ENCODE assay signal across 16 mouse cellular contexts in genomic region chr11:113892924-113893323, GRCm38 (mm10).
DNase-seq lines count a peak whose midpoint lies in the region; ATAC-seq and TF ChIP-seq lines count a peak whose summit lies in the region.
"Had no signal": no experiment of that assay in that cellular context is flagged by ENCODE, and none has a peak within 500 bp of the region (broad histone marks: within the 10 kb centered on the region; RNA-seq: fewer than 3 reads in every experiment).

No protein-coding gene starts in this region.

- TF ChIP-seq CTCF in hindbrain, postnatal 0 days (IDR thresholded peaks at IDR 0.05; ENCODE audit: low read depth) = no peak

- no peak overlapping the region for H3K4me3 ChIP-seq in hindbrain, postnatal 0 days (ENCODE audit: low read length)
- no peak overlapping the region for H3K4me3 ChIP-seq in hindbrain, embryonic 11.5 days (ENCODE audit: low read depth, low read length)
- H3K4me3 ChIP-seq in embryonic facial prominence, embryonic 13.5 days = no peak overlapping the region
- no peak overlapping the region for H3K4me3 ChIP-seq in stomach, embryonic 15.5 days (replicated peaks)
- H3K4me3 ChIP-seq: heart, embryonic 12.5 days; kidney, embryonic 15.5 days; liver, embryonic 15.5 days had no signal

- 71% methylated on average over 6 of the region's 6 CpGs for WGBS in hindbrain, postnatal 0 days
- 77% methylated on average over 6 of the region's 6 CpGs for WGBS in hindbrain, embryonic 11.5 days
- 65% methylated on average over 6 of the region's 6 CpGs for WGBS in embryonic facial prominence, embryonic 13.5 days
- 49% methylated on average over 6 of the region's 6 CpGs for WGBS in stomach, embryonic 15.5 days

- no peak overlapping the region for H3K27ac ChIP-seq in hindbrain, postnatal 0 days
- H3K27ac ChIP-seq in hindbrain, embryonic 11.5 days (ENCODE audit: low read depth, low read length) = no peak overlapping the region
- H3K27ac ChIP-seq in embryonic facial prominence, embryonic 13.5 days = peak overlapping the region; percentile 83
- no peak overlapping the region for H3K27ac ChIP-seq in stomach, embryonic 15.5 days
- H3K27ac ChIP-seq: hindbrain, embryonic 14.5 days; kidney, embryonic 15.5 days; liver, embryonic 15.5 days; macrophage had no signal

- ATAC-seq in hindbrain, postnatal 0 days = peak; percentile 52; the same call in 1 of the 2 replicates
- no peak for ATAC-seq in hindbrain, embryonic 11.5 days (ENCODE audit: low FRiP score)
- peak; percentile 68 for ATAC-seq in embryonic facial prominence, embryonic 13.5 days (ENCODE audit: insufficient number of reproducible peaks, insufficient read depth, low FRiP score, low TSS enrichment, low read depth)
- peak; percentile 41; the same call in 1 of the 2 replicates for ATAC-seq in stomach, embryonic 15.5 days (ENCODE audit: insufficient read depth, low FRiP score, low read depth)

- H3K4me2 ChIP-seq in hindbrain, postnatal 0 days (ENCODE audit: low read depth, low read length) = no peak overlapping the region
- no peak overlapping the region for H3K4me2 ChIP-seq in hindbrain, embryonic 11.5 days (replicated peaks; ENCODE audit: low read depth, low read length)
- no peak overlapping the region for H3K4me2 ChIP-seq in embryonic facial prominence, embryonic 13.5 days
- no peak overlapping the region for H3K4me2 ChIP-seq in stomach, embryonic 15.5 days
- H3K4me2 ChIP-seq: heart, embryonic 12.5 days; hindbrain, embryonic 14.5 days; kidney, embryonic 15.5 days; liver, embryonic 15.5 days had no signal

- no peak for DNase-seq in hindbrain, postnatal 0 days (ENCODE audit: low spot score)
- DNase-seq in hindbrain, embryonic 11.5 days (ENCODE audit: low spot score) = no peak
- peak; percentile 48 for DNase-seq in right cerebral cortex, postnatal 25 days
- DNase-seq in right cerebral cortex, postnatal 4 days = no peak
- DNase-seq in retina, embryonic 14.5 days (ENCODE audit: low spot score) = no peak
- DNase-seq in gastrocnemius, postnatal 10 days = no peak
- DNase-seq: adrenal gland, postnatal 10 days; cerebellum, adult 11-12 months; thymus, postnatal 14 days had no signal

- H3K9me3 ChIP-seq in hindbrain, postnatal 0 days (ENCODE audit: low read length) = no peaks in the 10 kb centered on the region
- no peaks in the 10 kb centered on the region for H3K9me3 ChIP-seq in hindbrain, embryonic 11.5 days (ENCODE audit: control insufficient read depth, low read length)
- no peaks in the 10 kb centered on the region for H3K9me3 ChIP-seq in embryonic facial prominence, embryonic 13.5 days
- H3K9me3 ChIP-seq in stomach, embryonic 15.5 days = no peaks in the 10 kb centered on the region
- H3K9me3 ChIP-seq: heart, embryonic 12.5 days; kidney, embryonic 15.5 days; liver, embryonic 15.5 days had no signal

- H3K9ac ChIP-seq in hindbrain, postnatal 0 days (replicated peaks; ENCODE audit: low read length) = no peak overlapping the region
- H3K9ac ChIP-seq in hindbrain, embryonic 11.5 days (ENCODE audit: low read depth, low read length) = no peak overlapping the region
- H3K9ac ChIP-seq in embryonic facial prominence, embryonic 13.5 days = no peak overlapping the region
- H3K9ac ChIP-seq in stomach, embryonic 15.5 days = no peak overlapping the region
- H3K9ac ChIP-seq: heart, embryonic 12.5 days; hindbrain, embryonic 14.5 days; kidney, embryonic 15.5 days; liver, embryonic 15.5 days had no signal

- H3K36me3 ChIP-seq in hindbrain, postnatal 0 days (ENCODE audit: insufficient read depth, low read length) = no peaks in the 10 kb centered on the region
- H3K36me3 ChIP-seq in hindbrain, embryonic 11.5 days (ENCODE audit: control insufficient read depth, insufficient read depth, low read length) = no peaks in the 10 kb centered on the region
- 0 out of 2 replicates have a peak, but pooled peaks cover 3% of the 10 kb centered on the region for H3K36me3 ChIP-seq in embryonic facial prominence, embryonic 13.5 days
- no peaks in the 10 kb centered on the region for H3K36me3 ChIP-seq in stomach, embryonic 15.5 days
- H3K36me3 ChIP-seq: kidney, embryonic 15.5 days; liver, embryonic 15.5 days had no signal

- H3K27me3 ChIP-seq in hindbrain, postnatal 0 days (ENCODE audit: insufficient read depth, low read length) = no peaks in the 10 kb centered on the region
- H3K27me3 ChIP-seq in hindbrain, embryonic 11.5 days (ENCODE audit: control insufficient read depth, insufficient read depth, low read length) = no peaks in the 10 kb centered on the region
- no peaks in the 10 kb centered on the region for H3K27me3 ChIP-seq in embryonic facial prominence, embryonic 13.5 days
- no peaks in the 10 kb centered on the region for H3K27me3 ChIP-seq in stomach, embryonic 15.5 days (replicated peaks)
- H3K27me3 ChIP-seq: heart, embryonic 12.5 days; kidney, embryonic 15.5 days; liver, embryonic 15.5 days had no signal

- 0 out of 2 replicates have a peak, but pooled peaks cover 3% of the 10 kb centered on the region for H3K4me1 ChIP-seq in hindbrain, postnatal 0 days (ENCODE audit: insufficient read depth, low read length)
- H3K4me1 ChIP-seq in hindbrain, embryonic 11.5 days (replicated peaks; ENCODE audit: control insufficient read depth, insufficient read depth, low read length) = no peaks in the 10 kb centered on the region
- peaks cover 26% of the 10 kb centered on the region for H3K4me1 ChIP-seq in embryonic facial prominence, embryonic 13.5 days
- 0 out of 2 replicates have a peak, but pooled peaks cover 4% of the 10 kb centered on the region for H3K4me1 ChIP-seq in stomach, embryonic 15.5 days
- H3K4me1 ChIP-seq: heart, embryonic 12.5 days; kidney, embryonic 15.5 days; liver, embryonic 15.5 days had no signal
